Mouse (Mus musculus): ENCODE results near the gene Ctnnd2. TPM values are rescaled to one million over a fixed set of nuclear protein-coding genes. Genes with fewer than 3 reads are reported as not detected.

Gene Ctnnd2
- polyA plus RNA-seq, 1 experiment from 2014 or later = 0.27 TPM

DNA sequence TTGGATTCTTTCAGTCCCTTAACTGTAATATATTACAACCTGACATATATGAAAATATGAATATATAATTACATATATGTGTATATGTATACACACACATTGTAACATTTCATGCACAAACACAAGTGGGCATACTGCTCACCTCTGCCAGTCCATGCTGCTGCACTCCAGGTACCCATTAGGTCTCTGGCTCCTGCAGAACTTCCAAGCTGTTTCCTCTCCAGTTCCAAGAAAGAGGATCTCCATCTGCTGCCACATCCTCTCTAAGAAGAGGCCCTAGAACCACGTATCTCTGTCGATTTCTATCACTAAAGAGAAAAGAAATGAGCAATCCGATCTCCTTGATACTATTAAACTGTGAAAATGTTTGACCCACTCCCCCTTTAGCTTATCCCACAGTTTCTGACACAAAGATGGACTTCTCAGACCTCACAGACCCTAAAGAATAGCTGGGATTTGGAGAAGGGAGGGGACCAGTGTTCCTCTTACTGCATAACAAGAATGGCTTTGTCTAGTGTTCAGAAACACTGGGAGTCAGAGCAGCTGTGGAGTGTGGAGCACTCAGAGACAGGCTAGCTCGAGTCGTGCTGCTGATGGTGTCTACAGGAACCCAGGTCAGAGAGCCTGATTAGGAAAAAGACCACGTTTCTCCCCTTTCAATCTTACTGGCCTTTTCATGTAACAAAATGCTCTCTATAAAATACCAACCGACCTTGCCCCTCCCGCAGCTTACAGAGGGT, 790.2 kb downstream of the Ctnnd2 start:
- DNase-seq (ENCODE audit: low read depth, low spot score) = no peak
- H3K27me3 ChIP-seq = peaks cover 5% of the 10 kb centered on the region
- no peak for ATAC-seq
- POLR2A ChIA-PET = no interaction called here
- no peak for TF ChIP-seq CTCF (IDR thresholded peaks at IDR 0.05)
- in situ Hi-C loops (cut with MboI; ENCODE audit: low pct_unique_long_range_greater_than_20kb) = no loop called here
- CTCF ChIA-PET = interaction anchor here (0.7 kb wide), 1 partner anchor 31 kb away, joined by 3 read pairs; no protein-coding TSS in a partner anchor

DNA sequence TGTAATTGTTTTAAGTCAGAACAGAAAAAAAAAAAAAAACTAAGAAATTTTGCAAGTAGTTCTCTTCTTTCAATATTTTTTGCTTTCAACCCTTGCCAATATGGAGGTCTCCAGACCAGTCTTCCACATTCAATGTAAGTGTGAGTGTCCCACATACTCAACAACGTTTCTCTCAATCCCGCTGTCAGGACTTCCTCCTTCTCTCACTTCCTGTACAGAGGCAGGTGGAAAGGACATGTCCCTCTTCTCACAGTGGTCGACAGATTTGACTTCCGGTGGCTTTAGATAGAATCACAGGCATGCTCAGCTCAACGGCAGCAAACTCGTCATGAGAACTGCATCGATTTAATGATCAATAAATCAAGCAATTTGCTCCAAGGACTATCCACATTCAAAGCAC, 791.7 kb downstream of the Ctnnd2 start:
- DNase-seq (ENCODE audit: low read depth, low spot score) = no peak
- ChIA-PET CTCF (interaction anchor here (0.9 to 1.1 kb wide), 2 partner anchors 17 to 18 kb away, joined by 3 read pairs; no protein-coding TSS in a partner anchor), POLR2A (interaction anchor here (0.6 kb wide), 1 partner anchor 128 kb away, joined by 5 read pairs; no protein-coding TSS in a partner anchor)
- in situ Hi-C loops (cut with MboI; ENCODE audit: low pct_unique_long_range_greater_than_20kb) = no loop called here
- ATAC-seq = no peak
- no peak for TF ChIP-seq CTCF (IDR thresholded peaks at IDR 0.05)
- H3K27me3 ChIP-seq = peaks cover 9% of the 10 kb centered on the region

DNA sequence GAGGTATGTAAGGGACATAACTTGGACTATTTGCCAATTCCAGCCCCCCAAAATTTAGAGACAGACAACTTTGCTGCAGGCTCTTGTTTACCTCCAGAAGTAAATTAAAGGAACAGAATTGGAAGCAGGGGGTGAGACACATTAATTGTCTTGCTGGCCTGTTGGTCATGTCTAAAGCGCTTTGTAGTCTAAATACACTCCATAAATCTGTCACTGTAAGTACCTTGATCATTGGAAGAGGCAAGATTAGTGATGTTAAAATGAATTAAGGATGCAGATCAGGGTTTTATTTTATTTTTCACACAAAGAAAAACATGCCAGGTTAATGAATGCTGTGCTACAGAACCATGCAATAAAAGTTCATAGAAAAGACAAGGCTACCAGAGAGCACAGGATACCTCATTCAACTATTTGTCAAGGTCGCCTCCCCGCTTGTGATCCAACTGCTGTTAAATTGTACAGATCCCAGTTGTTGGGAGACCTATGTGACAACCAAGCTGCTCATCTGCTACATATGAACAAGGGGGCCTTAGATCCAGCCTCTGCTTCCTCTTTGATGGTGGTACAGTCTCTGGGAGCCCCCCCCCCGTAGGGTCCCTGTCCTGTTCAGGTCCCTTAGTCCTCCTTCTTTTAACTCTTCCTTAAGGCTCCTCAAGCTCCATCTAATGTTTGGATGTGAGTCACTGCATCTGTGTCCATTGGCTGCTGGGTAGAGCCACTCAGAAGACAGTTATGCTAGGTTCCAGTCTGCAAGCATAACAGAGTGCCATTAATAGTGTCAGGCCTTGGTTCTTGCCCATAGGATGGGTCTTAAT, 792.7 kb downstream of the Ctnnd2 start:
- in situ Hi-C loops (cut with MboI; ENCODE audit: low pct_unique_long_range_greater_than_20kb) = no loop called here
- TF ChIP-seq CTCF (IDR thresholded peaks at IDR 0.05) = no peak
- ChIA-PET POLR2A (no interaction called here), CTCF (interaction anchor here (1.1 kb wide), 1 partner anchor 18 kb away, joined by 3 read pairs; no protein-coding TSS in a partner anchor)
- no peak for ATAC-seq
- H3K27me3 ChIP-seq = peaks cover 9% of the 10 kb centered on the region
- DNase-seq (ENCODE audit: low read depth, low spot score) = no peak

DNA sequence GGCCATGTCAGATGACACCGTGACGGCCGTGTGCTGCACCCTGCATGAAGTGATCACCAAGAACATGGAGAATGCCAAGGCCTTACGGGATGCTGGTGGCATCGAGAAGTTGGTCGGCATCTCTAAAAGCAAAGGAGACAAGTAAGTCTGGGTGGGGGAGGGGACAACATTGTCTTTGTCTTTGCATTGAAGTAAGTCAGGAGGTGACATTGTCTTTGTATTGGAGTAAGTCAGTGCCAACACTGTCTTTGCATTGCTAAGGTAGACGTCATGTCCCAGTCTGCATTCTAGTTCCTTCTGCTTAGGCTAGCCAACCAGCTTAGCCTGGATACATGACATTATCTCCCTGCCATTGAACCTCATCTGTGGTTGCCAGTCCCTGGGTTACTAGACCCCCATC, 794.4 kb downstream of the Ctnnd2 start:
- ATAC-seq (no peak), DNase-seq (ENCODE audit: low read depth, low spot score) (no peak)
- in situ Hi-C loops (cut with MboI; ENCODE audit: low pct_unique_long_range_greater_than_20kb) = no loop called here
- CTCF ChIA-PET = no interaction called here
- peaks cover 9% of the 10 kb centered on the region for H3K27me3 ChIP-seq
- no peak for TF ChIP-seq CTCF (IDR thresholded peaks at IDR 0.05)
- POLR2A ChIA-PET = no interaction called here

DNA sequence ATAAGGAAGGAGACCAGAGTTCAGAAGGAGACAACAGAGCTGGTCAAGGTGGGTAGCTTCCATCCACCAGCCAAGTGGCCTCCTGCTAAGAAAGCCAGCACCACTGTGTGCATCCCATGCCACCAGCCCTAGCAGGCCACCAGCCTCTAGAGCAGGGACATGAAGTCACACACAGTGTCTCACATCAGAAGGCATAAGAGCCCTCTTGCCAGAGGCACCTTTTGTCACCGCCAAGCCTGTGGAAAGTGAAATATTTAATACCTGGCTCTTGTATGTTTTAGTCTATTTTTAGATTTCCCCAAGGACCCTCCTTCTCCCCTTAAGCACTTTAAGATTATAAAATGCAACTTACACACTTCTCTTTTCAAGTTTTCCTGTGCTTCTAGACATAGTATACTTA, 802.0 kb downstream of the Ctnnd2 start:
- peaks cover 5% of the 10 kb centered on the region for H3K27me3 ChIP-seq
- DNase-seq (ENCODE audit: low read depth, low spot score) (no peak), ATAC-seq (no peak)
- in situ Hi-C loops (cut with MboI; ENCODE audit: low pct_unique_long_range_greater_than_20kb) = no loop called here
- CTCF ChIA-PET = no interaction called here
- POLR2A ChIA-PET = no interaction called here
- TF ChIP-seq CTCF (IDR thresholded peaks at IDR 0.05) = no peak

DNA sequence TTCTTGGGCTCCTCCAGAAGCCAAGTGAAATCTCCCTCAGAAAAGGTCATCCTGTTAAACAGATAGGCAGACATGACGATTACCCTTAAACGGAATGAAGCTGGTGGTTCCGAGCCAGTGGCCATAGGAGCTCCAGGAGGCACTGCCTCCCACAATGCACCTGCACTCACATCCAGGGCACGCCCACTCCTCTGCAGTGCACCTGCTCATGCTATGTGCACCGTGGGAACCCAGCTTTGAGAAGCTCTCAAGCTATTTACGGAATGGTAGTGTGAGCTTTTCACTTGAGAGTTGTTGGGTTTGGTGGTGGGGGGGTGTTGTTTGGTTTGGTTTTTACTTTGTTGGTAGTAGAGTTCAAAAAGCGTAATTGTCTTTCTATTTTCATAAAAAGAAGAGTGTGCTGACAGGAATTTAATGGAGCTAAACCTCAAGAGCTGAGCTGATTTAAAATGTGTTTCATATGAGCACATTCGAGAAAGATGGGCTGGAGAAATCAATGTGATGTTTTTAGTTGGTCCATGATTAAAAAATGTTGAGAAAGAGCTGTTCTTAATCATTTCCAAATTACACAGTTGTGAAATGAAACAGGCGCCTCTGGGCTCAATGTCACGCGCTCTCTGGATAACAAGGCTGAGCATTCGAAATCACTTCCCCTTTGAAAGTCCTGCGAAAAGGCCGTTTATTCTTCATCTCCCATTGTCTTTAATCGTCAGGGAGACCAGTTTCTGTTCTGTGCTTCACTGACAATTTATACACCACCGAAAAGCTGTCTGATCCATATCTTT, 802.8 kb downstream of the Ctnnd2 start:
- CTCF ChIA-PET = no interaction called here
- DNase-seq (ENCODE audit: low read depth, low spot score) = no peak
- H3K27me3 ChIP-seq = peaks cover 5% of the 10 kb centered on the region
- no peak for ATAC-seq
- POLR2A ChIA-PET = no interaction called here
- TF ChIP-seq CTCF (IDR thresholded peaks at IDR 0.05) = no peak
- in situ Hi-C loops (cut with MboI; ENCODE audit: low pct_unique_long_range_greater_than_20kb) = no loop called here

DNA sequence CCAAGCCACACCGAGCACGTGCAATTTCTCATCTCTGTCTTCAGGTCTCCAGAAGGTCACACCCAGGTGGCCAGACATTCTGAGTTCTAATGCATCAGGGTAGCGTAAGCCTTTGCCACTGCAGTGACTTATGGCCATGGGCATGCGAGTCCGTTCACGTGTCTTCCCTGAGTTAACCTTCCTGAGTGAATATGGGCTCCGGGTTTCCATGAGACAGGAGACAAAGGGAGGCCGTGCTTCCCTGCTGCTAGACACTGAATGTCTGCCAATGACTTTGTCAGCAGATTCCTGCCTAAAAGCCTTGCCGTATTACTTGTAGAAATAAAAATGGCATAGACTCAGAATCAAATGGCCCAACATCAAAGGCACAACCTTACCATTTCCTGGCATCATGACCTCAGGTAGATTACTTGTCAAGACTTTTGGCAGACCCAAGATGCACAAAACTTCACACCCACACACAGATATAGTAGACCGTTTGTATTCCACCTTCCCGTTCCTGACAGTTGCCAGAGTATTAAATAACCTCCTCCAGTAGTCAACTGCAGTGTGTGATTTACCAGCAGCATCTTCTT, 804.9 kb downstream of the Ctnnd2 start:
- TF ChIP-seq CTCF (IDR thresholded peaks at IDR 0.05) = no peak
- CTCF ChIA-PET = no interaction called here
- no peak for DNase-seq (ENCODE audit: low read depth, low spot score)
- no peak for ATAC-seq
- peaks cover 7% of the 10 kb centered on the region for H3K27me3 ChIP-seq
- POLR2A ChIA-PET = no interaction called here
- in situ Hi-C loops (cut with MboI; ENCODE audit: low pct_unique_long_range_greater_than_20kb) = no loop called here

DNA sequence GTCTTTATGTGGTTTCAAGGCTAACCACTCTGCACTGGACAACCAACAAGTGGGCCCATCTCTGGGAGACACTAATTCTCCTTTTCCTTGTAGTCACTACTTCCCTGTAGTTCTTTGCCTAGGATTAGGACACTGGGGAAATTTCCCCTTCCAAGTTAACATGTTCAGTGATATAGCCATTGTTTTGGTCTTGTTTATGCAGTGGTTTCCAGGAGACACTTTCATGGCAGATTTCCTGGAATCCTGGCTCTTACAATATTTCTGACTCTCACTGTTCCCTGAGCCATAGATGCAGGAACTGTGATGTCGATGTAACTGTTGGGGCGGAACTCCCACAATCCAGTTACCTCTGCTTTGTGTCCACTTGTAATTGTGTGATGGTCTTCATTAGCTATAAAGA, 814.5 kb downstream of the Ctnnd2 start:
- H3K27me3 ChIP-seq = peaks cover 1% of the 10 kb centered on the region
- no peak for ATAC-seq
- peak; percentile 20 for DNase-seq (ENCODE audit: low read depth, low spot score)
- ChIA-PET POLR2A (no interaction called here), CTCF (no interaction called here)
- in situ Hi-C loops (cut with MboI; ENCODE audit: low pct_unique_long_range_greater_than_20kb) = no loop called here
- TF ChIP-seq CTCF (IDR thresholded peaks at IDR 0.05) = no peak

DNA sequence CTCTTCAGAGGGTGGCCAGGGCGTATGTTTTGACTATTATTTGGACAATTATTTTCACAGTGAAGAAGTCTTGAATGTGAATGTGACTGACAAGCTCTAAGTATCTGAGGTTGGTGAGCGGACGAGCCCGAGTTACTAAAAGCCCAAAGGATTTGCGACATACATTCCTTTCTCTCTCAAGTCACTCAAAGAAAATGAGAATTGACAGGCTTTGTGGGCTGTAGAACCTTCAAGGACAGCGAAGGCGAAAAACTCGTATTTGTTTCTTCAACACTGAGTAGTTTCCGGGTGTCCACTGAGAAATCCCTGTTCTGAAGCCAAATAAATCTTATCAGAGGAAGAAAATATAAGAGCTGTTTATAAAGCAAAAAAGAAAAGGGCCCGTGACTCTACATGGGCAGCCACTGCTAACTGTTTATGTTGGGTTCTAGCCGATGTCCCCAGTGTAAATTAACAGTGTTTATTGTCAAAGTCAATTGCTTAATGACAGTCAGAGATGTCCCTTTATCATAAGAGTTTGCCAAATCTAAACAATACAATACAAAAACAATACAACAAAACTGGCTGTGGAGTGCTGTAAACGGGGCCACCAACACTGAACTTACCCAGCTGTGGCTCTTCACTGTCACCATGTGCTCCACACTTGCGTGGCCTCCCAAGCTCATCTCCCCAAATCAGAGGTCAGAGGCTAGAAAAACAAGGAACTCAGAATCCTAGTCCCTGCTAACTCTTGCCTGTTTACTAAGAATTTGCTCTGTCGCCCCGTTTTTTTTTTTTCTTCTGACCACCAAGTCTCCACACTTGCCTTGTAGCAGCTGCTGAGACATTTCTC, 818.2 kb downstream of the Ctnnd2 start:
- ATAC-seq = no peak
- no peak for TF ChIP-seq CTCF (IDR thresholded peaks at IDR 0.05)
- H3K27me3 ChIP-seq = no peaks in the 10 kb centered on the region
- CTCF ChIA-PET = no interaction called here
- in situ Hi-C loops (cut with MboI; ENCODE audit: low pct_unique_long_range_greater_than_20kb) = no loop called here
- no peak for DNase-seq (ENCODE audit: low read depth, low spot score)
- POLR2A ChIA-PET = no interaction called here

DNA sequence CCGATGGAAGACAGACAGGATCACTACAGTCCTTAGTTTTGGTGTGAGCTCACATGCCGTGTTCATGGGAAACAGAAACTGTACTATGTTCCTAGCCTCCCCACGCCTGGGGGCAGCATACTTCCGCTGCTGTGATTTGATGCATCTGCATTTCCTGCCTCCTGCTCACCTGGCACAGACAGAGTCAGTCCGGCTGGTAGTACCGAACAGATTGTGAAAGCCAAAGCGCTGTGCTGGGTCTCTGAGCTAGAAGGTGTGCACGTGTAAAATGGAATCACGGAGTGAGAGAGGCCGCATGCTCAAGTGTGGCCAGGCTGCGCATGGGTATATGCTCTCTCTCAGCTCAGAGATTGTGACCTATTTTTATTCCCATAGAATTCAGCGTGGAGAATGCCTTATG, 820.0 kb downstream of the Ctnnd2 start:
- no peak for TF ChIP-seq CTCF (IDR thresholded peaks at IDR 0.05)
- H3K27me3 ChIP-seq = no peaks in the 10 kb centered on the region
- in situ Hi-C loops (cut with MboI; ENCODE audit: low pct_unique_long_range_greater_than_20kb) = no loop called here
- ChIA-PET CTCF (no interaction called here), POLR2A (no interaction called here)
- no peak for ATAC-seq
- DNase-seq (ENCODE audit: low read depth, low spot score) = no peak

Data from Patski (cell line).